Mouse (Mus musculus) CD4-positive helper T cell, adult 2 months (primary cell): ENCODE data around the gene Tenm3.

Source experiments
- DNase-seq: peaks from one replicate; pipeline ENCODE4 v3.0.0-alpha.2; 2012; ENCODE audit warnings: low read depth, missing footprints, low spot score

The Tenm3 gene

DNA sequence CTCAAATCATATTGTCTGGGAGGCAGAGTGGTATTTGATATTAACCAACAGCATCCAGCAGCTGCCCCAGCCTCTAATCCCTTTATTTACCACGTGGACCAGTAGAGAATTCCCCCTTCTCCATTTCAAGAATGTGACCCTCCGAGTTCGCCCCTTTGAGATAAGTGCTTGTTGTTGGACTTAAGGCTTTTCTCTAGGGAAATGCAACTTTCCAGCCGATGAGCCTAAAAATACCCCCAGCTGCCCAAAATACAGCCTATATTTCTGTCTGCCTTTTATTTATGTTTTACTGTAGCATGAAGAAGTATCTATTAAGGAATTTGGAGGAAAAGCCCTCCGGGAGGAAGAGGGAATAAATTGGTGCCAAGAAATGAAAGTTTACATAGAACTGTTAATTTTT, 251.9 kb downstream of the Tenm3 start:
- DNase-seq: no peak

DNA sequence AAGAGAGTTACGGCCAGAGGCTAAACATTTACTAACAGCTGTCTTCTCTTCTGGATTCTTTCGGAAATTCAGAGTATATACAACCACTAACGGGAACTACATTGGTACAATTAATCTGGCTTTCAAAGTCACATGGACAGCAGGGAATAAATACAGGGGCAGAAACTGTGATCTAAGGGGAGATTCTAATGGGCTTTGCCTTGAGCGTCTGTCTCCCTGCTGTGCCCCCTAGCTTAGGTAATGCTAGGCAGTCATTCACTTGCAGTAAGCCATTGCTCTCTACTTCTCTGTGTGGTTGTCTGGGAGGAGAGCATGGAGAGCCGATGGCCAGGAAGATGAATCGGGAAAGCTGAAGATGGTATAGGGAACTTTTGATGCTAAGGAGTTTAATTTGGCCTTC, 264.0 kb downstream of the Tenm3 start:
- DNase-seq: no peak

GRCm38 (mm10) chr8:48579144-48579543, 264.6 kb downstream of the Tenm3 start:
- DNase-seq: no peak

DNA sequence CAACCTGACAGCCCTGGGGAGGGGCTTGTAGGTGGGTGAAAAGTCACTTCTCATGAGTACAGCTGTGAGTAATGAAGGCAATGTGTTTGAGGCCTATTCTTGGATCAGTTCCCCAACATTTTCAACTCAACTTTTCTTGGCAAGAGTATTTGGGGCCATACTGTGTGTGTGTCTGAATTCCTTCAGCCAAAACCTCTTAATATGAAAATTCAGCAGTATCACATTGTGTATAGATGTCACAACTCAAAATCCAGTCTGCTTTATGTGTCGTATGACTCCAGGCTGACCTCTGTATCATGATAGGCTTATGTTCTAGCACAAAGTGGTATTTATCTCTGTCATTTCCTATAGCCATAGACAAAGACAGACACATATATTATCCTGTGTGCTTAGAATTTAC, 270.8 kb downstream of the Tenm3 start:
- DNase-seq: no peak

DNA sequence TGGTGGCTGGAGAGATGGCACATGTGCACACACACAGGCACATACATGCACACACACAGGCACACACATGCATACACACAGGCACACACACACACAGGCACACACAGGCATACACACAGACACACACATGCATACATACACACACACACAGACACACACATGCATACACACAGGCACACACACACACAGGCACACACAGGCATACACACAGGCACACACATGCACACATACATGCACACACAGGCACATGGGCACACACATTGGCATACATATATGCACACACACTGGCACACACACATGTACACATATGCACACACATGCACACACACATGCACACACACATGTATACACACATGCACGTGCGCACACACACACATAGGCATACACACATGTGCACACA, 271.4 kb downstream of the Tenm3 start:
- DNase-seq: no peak

GRCm38 (mm10) chr8:48568608-48569007, 275.1 kb downstream of the Tenm3 start:
- no peak for DNase-seq

DNA sequence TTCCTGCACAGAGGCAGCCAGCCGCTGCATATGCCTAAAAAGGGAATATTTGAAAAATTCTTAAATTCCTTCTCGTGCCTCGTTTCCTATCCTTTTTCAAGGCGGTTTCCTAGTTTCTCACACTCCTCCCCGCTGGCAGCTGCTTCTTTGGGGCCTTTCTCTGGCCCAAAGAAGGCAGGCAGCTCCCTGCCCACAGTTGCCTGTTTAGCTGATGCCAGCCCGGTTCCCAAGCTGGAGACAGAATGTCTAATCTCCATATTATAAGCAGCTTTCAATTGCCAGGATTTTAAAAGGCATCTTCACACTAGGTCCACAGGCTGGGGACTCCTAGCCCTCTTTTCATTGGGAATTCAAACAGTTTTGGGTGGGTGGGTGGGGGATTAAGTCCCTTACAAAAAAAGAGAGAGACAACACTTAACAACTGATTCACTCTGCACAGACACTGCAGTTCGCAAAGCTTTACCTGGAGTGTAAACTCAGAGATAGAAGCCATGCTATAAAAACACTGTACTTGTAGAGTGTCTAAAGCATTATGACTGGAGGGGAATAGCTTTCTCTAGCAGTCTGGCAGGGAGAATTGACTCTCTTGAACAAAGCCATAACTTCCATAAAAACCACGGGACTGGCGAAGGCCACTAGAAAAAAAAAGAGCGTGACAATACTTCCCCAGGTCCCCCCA, 275.7 kb downstream of the Tenm3 start:
- DNase-seq: no peak

- DNase-seq: no peak
These were observed 283.5 kb downstream of the Tenm3 start for GRCm38 (mm10) chr8:48560227-48560626.

GRCm38 (mm10) chr8:48555546-48556141, 288.1 kb downstream of the Tenm3 start:
- no peak for DNase-seq

DNA sequence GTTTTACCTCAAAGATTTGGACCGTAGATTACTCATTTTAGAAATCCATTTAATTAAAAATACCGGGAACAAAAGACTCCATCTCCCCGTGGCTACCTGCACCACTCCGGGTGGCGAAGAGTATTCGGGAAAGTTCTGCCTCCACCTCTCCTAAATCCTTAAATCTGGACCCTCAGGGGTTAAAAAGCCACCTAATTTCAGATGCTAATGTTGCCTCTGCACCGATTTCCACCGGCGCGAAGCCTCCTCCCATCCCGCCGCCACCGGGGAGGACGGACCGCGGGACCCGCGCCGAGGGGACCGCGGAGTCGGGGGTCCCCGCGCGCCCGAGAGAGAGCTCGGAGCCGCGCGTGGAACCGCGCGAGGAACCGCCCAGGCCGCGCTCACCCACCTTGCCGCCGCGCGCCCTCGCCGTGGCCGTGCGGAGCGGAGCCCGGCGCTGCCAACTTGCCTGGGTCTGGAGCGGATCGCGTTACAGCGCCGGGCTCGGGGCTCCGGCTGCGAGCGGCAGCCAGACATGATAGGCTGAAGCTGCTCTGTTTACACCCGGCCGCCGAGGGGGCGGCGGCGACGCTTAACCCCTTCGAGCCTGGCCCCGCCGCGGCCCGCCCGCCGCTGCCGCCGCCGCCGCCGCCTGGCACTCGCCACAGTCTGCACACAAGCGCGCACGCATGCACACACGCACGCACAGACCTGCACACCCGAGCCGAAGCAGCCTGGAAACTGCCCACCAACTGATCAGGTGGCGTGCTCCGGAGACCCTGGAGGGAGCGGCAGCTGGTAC, 288.8 kb downstream of the Tenm3 start:
- DNase-seq: no peak

DNA sequence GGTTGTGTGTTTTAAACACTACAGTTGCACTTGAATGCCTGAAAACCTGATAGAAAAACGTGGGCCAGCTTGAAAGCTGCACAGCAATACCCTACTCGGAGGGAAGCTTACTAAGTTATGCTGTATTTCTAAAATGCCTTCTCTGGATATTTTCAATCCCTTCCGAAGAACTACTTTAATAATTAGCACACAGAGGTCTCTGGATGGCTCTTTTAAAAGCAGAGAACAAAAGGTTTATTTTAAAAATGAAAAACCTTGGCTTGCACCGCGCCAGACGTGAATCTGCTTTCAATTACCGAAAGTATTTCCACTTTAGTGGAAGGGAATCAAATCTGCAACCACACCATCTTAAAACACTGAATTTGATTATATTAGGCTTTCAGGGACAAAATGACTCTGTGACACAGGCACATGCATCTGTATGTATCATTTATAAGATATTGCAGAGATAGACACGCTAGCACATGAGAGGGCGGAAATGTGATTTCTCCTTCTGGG, 289.9 kb downstream of the Tenm3 start:
- no peak for DNase-seq

GRCm38 (mm10) chr8:48552306-48552705, 291.4 kb downstream of the Tenm3 start:
- no peak for DNase-seq

DNA sequence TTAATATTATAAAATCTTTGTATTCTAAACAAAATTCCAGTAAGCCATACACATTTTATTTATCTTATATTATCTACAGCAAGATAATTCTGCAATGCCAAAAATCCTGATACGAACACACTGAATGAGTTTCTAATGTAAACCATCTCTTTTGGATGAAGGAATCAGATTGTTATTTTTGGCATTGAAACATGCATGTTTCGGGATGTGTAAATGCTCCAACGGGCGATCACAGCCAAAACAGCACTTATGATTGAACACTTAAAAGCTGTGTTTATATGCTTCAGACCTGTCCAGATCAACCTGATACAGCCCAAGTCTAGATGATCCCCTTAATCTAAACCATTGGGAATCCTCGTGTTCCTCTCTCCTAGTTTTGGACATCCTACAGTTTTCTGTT, 292.4 kb downstream of the Tenm3 start:
- DNase-seq: no peak

GRCm38 (mm10) chr8:48548908-48549307, 294.8 kb downstream of the Tenm3 start:
- no peak for DNase-seq

- no peak for DNase-seq
These were observed 298.1 kb downstream of the Tenm3 start for GRCm38 (mm10) chr8:48545631-48546030.

DNA sequence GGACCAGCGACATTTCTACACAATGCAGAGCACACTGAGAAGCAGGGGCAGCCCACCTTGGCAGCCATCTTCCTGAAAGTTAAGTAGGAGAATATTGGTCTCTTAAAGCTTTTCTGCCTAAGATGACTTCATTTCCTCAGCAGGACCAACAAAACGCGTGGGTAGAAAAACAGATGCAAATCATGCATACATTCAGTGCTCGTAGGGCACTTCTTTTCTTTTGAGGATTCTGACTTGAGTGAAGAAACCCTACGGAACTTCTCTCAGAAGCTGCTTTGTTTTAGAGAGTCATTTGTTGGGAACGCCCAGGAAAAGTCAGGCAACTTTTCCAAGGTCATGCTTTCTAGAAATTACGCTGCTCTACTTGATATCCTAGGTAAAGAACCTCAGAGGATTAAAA, 298.9 kb downstream of the Tenm3 start:
- no peak for DNase-seq

GRCm38 (mm10) chr8:48542141-48542540, 301.6 kb downstream of the Tenm3 start:
- no peak for DNase-seq

DNA sequence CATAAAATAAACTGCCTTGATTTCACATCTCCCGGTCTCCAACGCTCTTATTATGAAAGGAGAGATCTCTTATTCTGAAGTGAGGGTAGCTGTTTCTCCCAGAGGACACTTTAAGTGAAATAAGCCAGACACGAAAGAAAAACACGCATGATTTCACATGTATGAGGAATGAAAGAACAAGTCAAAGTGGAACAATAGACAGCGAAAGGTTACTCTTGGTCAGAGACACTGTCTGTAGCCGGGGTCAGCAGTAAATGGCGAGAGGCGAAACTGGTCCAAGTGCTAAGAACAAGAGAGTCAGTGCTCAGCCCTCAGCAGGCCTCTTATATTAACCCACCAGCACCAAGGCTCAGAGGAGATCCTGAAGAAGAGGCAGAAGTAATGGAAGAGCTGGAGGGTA, 302.9 kb downstream of the Tenm3 start:
- no peak for DNase-seq

GRCm38 (mm10) chr8:48535833-48536232, 307.9 kb downstream of the Tenm3 start:
- DNase-seq: no peak

GRCm38 (mm10) chr8:48531795-48532194, 312.0 kb downstream of the Tenm3 start:
- DNase-seq: no peak

GRCm38 (mm10) chr8:48530916-48531570, 312.7 kb downstream of the Tenm3 start:
- no peak for DNase-seq

DNA sequence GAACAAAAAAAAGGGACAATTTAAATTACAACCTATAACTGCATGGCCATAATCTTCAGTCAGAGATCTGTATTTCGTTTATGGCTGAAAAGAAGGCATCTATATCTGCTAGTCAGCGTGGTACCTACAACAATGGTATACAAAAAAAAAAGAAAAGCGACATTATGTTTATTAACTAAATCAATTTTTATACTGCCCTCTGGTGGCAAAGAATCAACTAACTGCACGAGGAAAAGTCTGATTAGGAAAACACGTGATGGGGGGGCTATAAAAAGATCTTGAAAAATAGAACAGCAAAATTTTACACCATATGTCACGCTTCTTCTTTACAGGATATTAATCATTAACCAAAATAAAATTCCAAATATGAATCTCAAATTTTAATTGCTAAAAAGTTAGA, 316.3 kb downstream of the Tenm3 start:
- no peak for DNase-seq
